Mouse (Mus musculus): Measurements from ENCODE around the gene Cs.

- TF ChIP-seq POLR2A (IDR thresholded peaks at IDR 0.05; ENCODE audit: low read depth, low read length) (no peak), CTCF (IDR thresholded peaks at IDR 0.05; ENCODE audit: borderline replicate concordance, insufficient read depth, low read length) (no peak)
These were observed 21.3 kb downstream of the Cs start for GRCm38 (mm10) chr10:128358796-128359195.
